Mouse (Mus musculus) adrenal gland, postnatal 0 days (tissue): ENCODE measurements around the gene Zfp970. TPM values are rescaled to one million over a fixed set of nuclear protein-coding genes. Genes with fewer than 3 reads are reported as not detected.

Source experiments
- polyA plus RNA-seq: library from polyadenylated mRNA; unstranded; fragments of >200 nt; fragmentation: Nextera tagmentation; extraction: Ambion mirVana; gene quantifications from 2 replicates; pipeline ENCODE4 v1.2.1, GENCODE M21; 2015

Gene Zfp970
- 9.6 and 15.9 TPM in 2 replicates for polyA plus RNA-seq

GRCm38 (mm10) chr2:177464676-177465075 lies at the start of gene Zfp970:
Gene Zfp970, plus strand, starts transcription at chr2:177464733.

GRCm38 (mm10) chr2:177498067-177498466 lies 33.5 kb downstream of the Zfp970 start, which contains the start of gene Gm14403:
Gene Gm14403, plus strand, starts transcription at chr2:177498215.

Other genes with a start within 250 kb of the Zfp970 start
- not detected in 2 replicates for gene Gm14409, start 197.7 kb upstream of the Zfp970 start, polyA plus RNA-seq
- gene Gm14412, start 140.4 kb upstream of the Zfp970 start, polyA plus RNA-seq = 0.13 and 0.46 TPM in 2 replicates
- 8.6 and 15.0 TPM in 2 replicates for gene Gm14418, start 66.4 kb upstream of the Zfp970 start, polyA plus RNA-seq
- 6.3 and 11.1 TPM in 2 replicates for gene Gm14403, start 33.5 kb downstream of the Zfp970 start, polyA plus RNA-seq
- not detected in 2 replicates for gene Gm14406, start 113.5 kb downstream of the Zfp970 start, polyA plus RNA-seq